Mouse (Mus musculus): Measurements from ENCODE around the gene Gstm7.

DNA sequence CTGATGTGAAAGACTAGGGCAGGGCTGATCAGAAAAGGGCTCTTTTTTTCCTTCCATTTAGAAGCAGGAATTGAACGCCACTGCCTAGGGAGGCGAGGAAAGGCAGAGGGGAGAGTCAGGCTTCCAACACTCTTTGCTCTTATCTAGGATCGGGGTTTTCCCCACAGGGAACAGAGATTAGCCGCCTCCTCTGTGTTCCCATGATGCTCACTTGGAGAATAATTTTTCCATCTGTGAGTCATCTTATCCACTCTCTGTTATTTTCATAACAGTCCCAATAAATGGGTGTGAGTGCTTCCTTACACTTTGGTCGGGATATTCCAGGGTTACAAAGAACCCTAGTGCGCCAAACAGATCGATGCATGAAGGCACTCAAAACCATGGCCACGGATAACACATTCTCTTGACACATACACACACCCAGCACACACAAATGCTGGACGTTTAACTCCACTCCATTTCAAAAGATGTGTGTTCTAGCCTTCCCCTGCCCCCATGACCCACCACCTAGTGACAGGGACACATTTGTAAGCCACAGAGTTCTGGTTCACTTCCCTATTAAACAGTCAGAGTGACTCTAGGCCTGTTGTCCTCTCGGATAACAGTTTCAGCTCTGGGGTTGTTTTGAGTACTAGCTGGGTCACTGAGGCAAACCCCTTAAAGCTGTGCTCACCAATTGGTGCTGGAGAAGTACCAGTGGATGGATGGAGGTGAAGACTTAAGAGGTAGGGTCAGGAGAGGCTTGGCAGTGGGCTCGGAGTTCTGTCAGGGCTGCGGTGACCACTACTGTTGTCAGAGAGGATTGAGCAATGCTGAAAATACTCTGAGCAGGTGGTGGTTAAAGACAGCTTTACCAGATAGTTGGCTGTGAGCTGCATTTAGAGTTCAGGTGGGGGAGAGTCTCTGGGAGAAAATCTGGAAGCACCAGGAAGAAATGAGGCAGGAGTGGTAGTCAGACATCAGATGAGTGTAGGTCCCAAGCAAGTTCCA lies 53.6 kb downstream of the Gstm7 start:
- TF ChIP-seq POLR2A (IDR thresholded peaks at IDR 0.05; ENCODE audit: insufficient read depth, low read depth, low read length) (no peak), CTCF (IDR thresholded peaks at IDR 0.05; ENCODE audit: insufficient read depth, low read depth, low read length) (no peak)

Data from olfactory bulb, adult 2 months (tissue).